ENCODE assay signal across 20 mouse cellular contexts in genomic region chr13:31567099-31567498, GRCm38 (mm10). TPM values are rescaled to one million over a fixed set of nuclear protein-coding genes. Genes with fewer than 3 reads are reported as not detected.
"Had no signal": no experiment of that assay in that cellular context is flagged by ENCODE, and none has a peak within 500 bp of the region (broad histone marks: within the 10 kb centered on the region; RNA-seq: fewer than 3 reads in every experiment).

No protein-coding gene starts in this region.

- ATAC-seq: midbrain, embryonic 16.5 days had no signal

- H3K27ac ChIP-seq: left cerebral cortex, adult 2 months; limb, embryonic 15.5 days; lung, embryonic 15.5 days; macrophage; midbrain, embryonic 12.5 days had no signal

- H3K9ac ChIP-seq: limb, embryonic 15.5 days; lung, embryonic 15.5 days; midbrain, embryonic 12.5 days had no signal

- H3K36me3 ChIP-seq: limb, embryonic 15.5 days; lung, embryonic 15.5 days; midbrain, embryonic 12.5 days had no signal

- H3K4me2 ChIP-seq: limb, embryonic 15.5 days; lung, embryonic 15.5 days; midbrain, embryonic 12.5 days had no signal

- H3K4me3 ChIP-seq: left cerebral cortex, adult 2 months; limb, embryonic 15.5 days; lung, embryonic 15.5 days; megakaryocyte, embryonic 14.5 days; midbrain, embryonic 12.5 days had no signal

- H3K9me3 ChIP-seq: limb, embryonic 15.5 days; lung, embryonic 15.5 days; megakaryocyte, embryonic 14.5 days; midbrain, embryonic 12.5 days had no signal

- DNase-seq: kidney, adult 18-20 months; kidney, postnatal 10 days; kidney, postnatal 4 days; lung, postnatal 14 days; right cerebral cortex, postnatal 14 days; thymus, postnatal 36 days had no signal

- H3K4me1 ChIP-seq: megakaryocyte, embryonic 14.5 days; midbrain, embryonic 12.5 days had no signal

RNA-seq across cellular contexts. Expression of gene A530084C06Rik, which starts 8.0 kb away (rescaled TPM):
- polyA plus RNA-seq: kidney, embryonic 14.5 days; limb, embryonic 11.5 days; limb, embryonic 15.5 days; liver, embryonic 16.5 days; lung, embryonic 15.5 days; macrophage; midbrain, embryonic 12.5 days; midbrain, embryonic 16.5 days; neural tube, embryonic 14.5 days; spleen, adult 2 months; thymus, postnatal 0 days had no signal

RNA-seq across cellular contexts. Expression of gene Foxq1, which starts 11.2 kb away (rescaled TPM):
- polyA plus RNA-seq: macrophage had no signal

RNA-seq across cellular contexts. Expression of gene Foxf2, which starts 58.5 kb away (rescaled TPM):
- polyA plus RNA-seq: kidney, embryonic 14.5 days; macrophage; testis, adult 2 months; thymus, postnatal 0 days had no signal
